Mouse (Mus musculus) adrenal gland, postnatal 4 days (tissue): ENCODE measurements around the gene Cep131. TPM values are rescaled to one million over a fixed set of nuclear protein-coding genes. Genes with fewer than 3 reads are reported as not detected.

Experiments used
- DNase-seq, 2 experiments: peaks; one replicate each; pipeline ENCODE4 v3.0.0; 2021 to 2022; ENCODE audit warnings: low spot score in 2 of 2, mixed read lengths in 2 of 2
- long read RNA-seq, 2 experiments: library from polyadenylated mRNA; stranded (forward); transcript quantifications; one replicate each; pipeline ENCODE4 v2.0.0; 2021
- total RNA-seq, 2 experiments: library from RNA; stranded (reverse); gene quantifications; 2 replicates each; pipeline ENCODE4 v1.2.3; 2021

The Cep131 gene
- total RNA-seq = 100 to 1,000 TPM; 247 to 275 TPM
- long read RNA-seq, experiment 1, transcript Cep131-201 (26 exons, 3,578 nt) = major isoform, 36 of 185 reads
- long read RNA-seq, experiment 1, partial matches to known transcripts = 77 of 185 reads
- long read RNA-seq, experiment 1, other reads (novel, unspliced or antisense) = 71 of 185 reads
- long read RNA-seq, experiment 2, transcript Cep131-201 (26 exons, 3,578 nt) = major isoform, 120 of 448 reads
- long read RNA-seq, experiment 2, partial matches to known transcripts = 180 of 448 reads
- long read RNA-seq, experiment 2, other reads (novel, unspliced or antisense) = 145 of 448 reads

GRCm38 (mm10) chr11:120086702-120087152 is at the start of gene Cep131:
Gene Cep131, minus strand, starts transcription at chr11:120086827.
- peak; percentile 92 to 94 for DNase-seq

DNA sequence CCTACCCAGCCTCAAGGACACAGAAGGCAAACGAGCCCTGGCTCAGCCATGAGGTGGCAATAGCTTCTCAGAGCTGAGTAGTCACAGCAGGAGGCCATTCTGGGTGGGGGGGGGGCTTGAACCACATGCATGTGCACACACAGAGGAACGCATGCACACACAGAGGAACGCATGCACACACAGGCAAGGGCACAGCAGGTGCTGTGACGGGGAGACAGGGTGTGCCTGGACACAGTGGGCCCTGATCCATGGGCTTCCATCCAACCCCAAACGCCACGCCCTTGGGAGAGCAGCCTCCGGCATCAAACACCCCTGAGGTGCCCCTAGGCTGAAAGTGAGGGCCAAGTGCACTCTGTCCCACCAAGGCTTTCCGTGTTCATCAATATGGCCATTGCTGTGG is 49.6 kb upstream of the Cep131 start:
- DNase-seq = no peak

DNA sequence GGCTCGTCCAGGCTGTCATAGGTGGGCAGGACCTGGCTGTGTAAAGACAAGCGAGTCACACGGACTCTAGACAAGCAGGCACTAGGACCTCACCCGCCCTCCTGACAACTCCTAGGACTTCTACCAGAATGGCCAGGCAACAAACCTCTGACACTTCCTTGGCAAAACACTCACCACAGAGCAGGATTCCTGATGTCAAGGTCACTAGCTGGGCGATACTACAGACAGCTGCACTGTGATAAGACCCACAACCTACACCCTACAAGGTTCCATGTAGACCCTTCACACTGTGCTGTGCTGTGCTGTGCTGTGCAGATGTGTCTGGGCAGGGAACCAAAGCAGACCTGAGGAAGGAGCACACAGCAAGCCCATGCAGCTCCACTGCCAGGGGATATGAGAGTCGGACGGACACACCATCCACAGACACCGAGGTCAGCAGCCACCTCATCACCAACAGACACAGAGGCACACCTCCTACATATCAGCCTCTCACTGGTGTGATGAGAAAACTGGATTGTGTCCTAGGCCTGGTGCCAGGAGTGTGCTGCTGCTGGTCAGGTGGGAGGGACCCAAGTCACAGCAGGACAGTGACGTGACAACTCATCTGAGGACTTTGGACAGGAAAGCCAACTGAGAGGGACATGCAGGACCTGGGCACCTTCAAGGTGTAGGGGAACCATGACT is 48.4 kb upstream of the Cep131 start:
- DNase-seq = no peak

GRCm38 (mm10) chr11:120134148-120134547 is 47.5 kb upstream of the Cep131 start:
- DNase-seq = no peak

DNA sequence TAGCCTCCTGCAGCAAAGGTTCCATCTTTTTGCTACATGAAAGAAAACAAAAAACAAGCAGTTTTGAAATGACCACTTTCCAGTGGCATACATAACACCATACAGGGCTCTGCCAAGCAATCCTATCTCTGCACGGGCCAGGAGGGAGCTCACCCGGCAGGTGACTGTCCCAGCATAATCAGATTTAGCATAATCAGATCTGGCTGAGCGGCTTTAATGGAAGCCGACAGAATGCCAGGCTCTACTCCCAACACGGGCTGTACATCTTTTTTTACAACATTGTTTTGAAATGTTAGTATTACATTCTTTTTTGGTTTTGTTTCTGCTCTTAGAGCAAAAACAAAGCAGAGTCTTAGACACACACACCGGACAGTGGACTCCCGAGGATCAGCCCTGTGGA is 42.7 kb upstream of the Cep131 start:
- DNase-seq = no peak

GRCm38 (mm10) chr11:120126845-120127244 is 40.2 kb upstream of the Cep131 start:
- no peak for DNase-seq

DNA sequence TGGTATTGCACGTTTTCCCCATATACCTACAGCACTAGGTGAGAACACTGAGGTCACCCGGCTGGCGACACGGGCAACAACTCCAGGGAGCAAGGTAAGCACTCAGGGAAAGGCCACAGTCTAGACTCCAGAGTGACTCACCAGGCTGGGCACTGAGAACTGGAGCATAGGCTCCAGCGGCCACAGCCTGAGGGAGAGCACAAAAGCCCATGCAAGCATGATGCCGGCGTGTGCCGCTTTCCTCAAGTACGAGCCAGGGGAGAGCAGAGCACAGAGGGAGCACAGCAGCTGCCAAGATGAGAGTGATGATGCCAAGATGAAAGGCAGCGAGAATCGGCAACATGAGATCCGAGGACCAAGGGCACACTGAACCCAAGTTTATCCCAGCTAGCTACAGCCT is 35.5 kb upstream of the Cep131 start:
- DNase-seq = no peak

- peak in 1 of 2 experiments; percentile 62 for DNase-seq
These were observed 34.2 kb upstream of the Cep131 start for GRCm38 (mm10) chr11:120120642-120121420.

DNA sequence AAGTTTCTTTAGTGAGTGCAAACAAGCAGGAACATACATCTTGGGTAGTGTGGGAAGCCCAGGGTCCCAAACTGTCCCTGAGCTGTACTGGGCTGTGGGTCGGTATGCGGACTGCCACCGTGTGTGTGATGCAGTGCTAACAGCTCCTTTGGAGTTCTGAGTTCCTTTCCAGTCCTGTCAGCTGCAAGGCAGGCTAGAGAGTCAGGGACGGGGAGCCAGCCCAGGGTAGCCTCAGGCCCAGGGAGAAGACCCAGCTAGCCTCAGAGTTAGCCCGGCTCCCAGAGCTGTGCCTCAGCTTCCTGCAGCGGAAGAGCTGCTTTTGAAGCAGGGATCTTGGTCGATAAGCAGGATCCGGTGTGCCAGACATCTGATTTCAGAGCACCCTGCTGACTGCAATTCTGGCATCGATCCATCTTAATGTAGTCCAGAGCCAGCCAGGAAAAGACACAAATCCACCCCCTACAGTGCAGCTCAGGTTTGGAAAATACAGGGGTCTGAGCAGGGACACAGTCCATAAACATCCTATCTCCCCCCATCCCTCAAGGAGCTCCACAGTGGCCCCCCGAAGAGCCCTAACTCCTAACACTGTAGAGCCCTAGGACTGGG is 33.4 kb upstream of the Cep131 start:
- no peak for DNase-seq

DNA sequence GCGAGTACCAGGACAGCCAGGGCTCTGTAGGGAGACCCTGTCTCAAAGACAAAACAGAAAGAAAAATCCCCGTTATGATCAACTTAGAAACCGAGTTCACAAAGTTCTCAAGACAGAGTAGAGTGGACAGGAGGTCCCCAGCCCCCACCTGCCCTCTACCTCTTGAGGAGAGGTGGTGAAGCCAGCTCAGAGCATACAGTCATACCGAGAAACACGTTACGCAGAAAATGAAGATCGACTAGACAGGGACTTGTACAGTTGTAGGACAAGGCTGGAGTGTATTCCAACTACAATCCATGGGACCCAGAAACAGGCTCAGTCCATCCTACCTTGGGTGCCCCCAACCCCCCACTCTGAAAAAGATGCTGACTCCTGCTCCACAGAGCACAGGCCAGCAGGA is 32.5 kb upstream of the Cep131 start:
- no peak for DNase-seq

DNA sequence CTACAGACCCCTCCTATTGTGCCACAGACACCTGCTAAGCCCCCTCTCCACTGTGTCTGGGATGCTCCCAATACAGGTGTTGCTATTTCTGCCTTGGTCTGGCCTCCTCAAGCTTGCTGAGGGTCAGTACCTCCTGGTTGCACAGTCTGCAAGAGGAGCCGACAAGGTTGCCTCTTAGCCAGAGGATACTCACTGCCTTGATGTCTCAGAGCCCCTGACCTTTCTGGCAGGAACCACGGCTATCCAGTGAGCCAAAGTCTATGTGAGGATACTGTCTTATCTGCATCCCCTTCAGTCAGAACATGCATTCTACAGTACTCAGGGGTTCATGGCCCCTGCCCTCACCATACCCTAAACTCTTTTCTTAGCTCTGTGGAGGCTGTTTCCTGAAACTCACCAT is 31.0 kb upstream of the Cep131 start:
- DNase-seq = no peak

GRCm38 (mm10) chr11:120114488-120115215 is 28.0 kb upstream of the Cep131 start:
- DNase-seq = no peak

DNA sequence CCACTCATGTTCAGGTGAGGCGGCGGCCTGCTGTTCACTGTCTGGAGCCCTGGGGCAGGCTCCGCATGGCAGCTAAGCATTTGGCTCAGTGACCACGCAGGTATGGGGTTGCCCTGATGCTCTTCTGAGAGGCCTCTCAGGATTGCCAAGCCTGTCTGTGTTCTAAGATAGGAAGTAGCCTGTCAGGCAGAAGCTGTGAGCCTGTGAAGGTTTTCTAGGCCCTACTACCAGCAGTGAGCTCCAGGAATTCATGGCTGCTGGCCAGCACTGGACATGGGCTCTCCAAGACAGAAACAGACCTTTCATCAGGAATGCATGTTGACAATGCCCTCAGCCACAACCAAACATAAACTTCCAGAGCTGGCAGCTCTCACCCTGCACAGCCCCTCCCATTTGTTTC is 25.5 kb upstream of the Cep131 start:
- DNase-seq = no peak

GRCm38 (mm10) chr11:120111033-120111432 is 24.4 kb upstream of the Cep131 start:
- no peak for DNase-seq

- no peak for DNase-seq
These were observed 23.9 kb upstream of the Cep131 start for GRCm38 (mm10) chr11:120110554-120110953.

DNA sequence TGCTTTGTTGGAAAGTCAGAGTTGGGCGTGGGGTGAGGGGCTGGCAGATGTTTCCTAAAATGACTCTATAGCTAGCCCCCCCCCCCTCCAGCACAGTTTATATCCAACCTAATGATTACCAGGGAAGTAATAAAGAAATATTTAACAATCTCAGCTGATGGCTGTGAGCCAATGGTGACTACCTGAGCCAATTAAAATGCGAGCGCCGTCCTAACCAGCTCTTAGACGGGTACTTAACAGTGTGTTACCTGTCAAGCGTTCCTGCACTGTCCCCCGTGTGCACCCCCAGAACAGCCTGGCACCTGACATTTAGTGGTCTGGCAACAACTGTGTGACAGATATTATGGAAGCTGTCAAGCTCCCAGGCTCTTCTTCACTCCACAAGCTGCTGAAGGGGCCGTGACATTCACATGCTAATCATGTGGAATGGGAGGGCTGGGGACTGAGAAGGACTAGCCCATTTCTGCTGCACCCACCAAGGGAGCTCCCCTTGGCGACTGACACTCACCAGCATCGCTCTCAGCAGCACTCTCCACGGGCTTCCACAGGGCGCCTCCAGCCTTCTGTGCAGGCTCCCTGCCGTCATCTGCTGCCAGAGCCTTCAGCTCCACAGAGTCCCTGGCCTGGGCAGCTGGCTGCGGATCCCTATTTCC is 23.1 kb upstream of the Cep131 start:
- DNase-seq = no peak

- DNase-seq = no peak
These were observed 21.2 kb upstream of the Cep131 start for GRCm38 (mm10) chr11:120107796-120108195.

- DNase-seq = no peak
These were observed 20.4 kb upstream of the Cep131 start for GRCm38 (mm10) chr11:120107026-120107425.

- DNase-seq = no peak
These were observed 16.9 kb upstream of the Cep131 start for GRCm38 (mm10) chr11:120103431-120103997.

DNA sequence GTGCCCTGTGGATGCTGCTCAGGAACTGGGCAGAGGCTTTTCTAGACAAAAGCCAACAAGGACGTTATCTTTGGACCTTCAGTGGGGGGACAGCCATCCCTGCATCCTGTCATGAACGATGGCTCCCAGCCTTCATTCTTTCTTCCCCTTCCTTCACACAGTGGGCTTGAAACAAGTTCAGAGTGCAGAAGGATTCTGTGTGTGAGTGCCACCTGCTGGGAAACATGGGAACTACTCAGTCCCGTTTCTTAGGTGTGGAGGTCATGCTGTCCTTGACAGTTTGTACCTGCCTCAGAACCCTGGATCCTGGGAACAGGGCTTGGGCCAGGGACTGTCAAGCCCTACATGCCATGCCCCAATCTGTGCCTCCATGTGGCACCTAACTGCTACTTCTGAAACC is 14.4 kb upstream of the Cep131 start:
- peak in 1 of 2 experiments; percentile 45 for DNase-seq
